Mouse (Mus musculus) forebrain, embryonic 11.5 days (tissue): Measurements from ENCODE around the gene Slc26a11. TPM values are rescaled to one million over a fixed set of nuclear protein-coding genes. Genes with fewer than 3 reads are reported as not detected.

Source experiments
- ATAC-seq: fragments of 200-750 bp; cut with Nextera tagmentation; replicated peaks from 2 replicates; pipeline ENCODE4 v1.8.0; 2017; ENCODE audit warnings: moderate TSS enrichment; ENCODE audit not compliant: low FRiP score
- DNase-seq: peaks from one replicate; pipeline ENCODE4 v3.0.0-alpha.2; 2017; ENCODE audit warnings: low spot score
- H3K27ac ChIP-seq: fragments of 300-500 bp; sonication (generic); 2 replicates; pipeline ENCODE4 v1.5.1; 2014; ENCODE audit warnings: low read depth, low read length
- H3K27me3 ChIP-seq: fragments of 300-500 bp; sonication (generic); 2 replicates; pipeline ENCODE4 v1.6.1; 2014; ENCODE audit warnings: mild to moderate bottlenecking, low read length, mixed read lengths; ENCODE audit not compliant: control insufficient read depth, insufficient read depth
- H3K36me3 ChIP-seq: fragments of 300-500 bp; sonication (generic); 2 replicates; pipeline ENCODE4 v1.6.1; 2014; ENCODE audit warnings: mild to moderate bottlenecking, low read length, moderate library complexity, mixed read lengths; ENCODE audit not compliant: control insufficient read depth, insufficient read depth
- H3K4me1 ChIP-seq: fragments of 300-500 bp; sonication (generic); replicated peaks from 2 replicates; pipeline ENCODE4 v1.6.1; 2014; ENCODE audit warnings: low read length, mixed read lengths; ENCODE audit not compliant: control insufficient read depth, insufficient read depth
- H3K4me2 ChIP-seq: fragments of 300-500 bp; sonication (generic); 2 replicates; pipeline ENCODE4 v1.6.1; 2014; ENCODE audit warnings: low read depth, mild to moderate bottlenecking, low read length, moderate library complexity, mixed read lengths; ENCODE audit not compliant: severe bottlenecking
- H3K4me3 ChIP-seq: fragments of 300-500 bp; sonication (generic); 2 replicates; pipeline ENCODE4 v1.5.1; 2014; ENCODE audit warnings: low read depth, low read length
- H3K9ac ChIP-seq: fragments of 300-500 bp; sonication (generic); 2 replicates; pipeline ENCODE4 v1.6.1; 2014; ENCODE audit warnings: low read length
- H3K9me3 ChIP-seq: fragments of 300-500 bp; sonication (generic); 2 replicates; pipeline ENCODE4 v1.6.1; 2016; ENCODE audit warnings: low read length, mixed read lengths; ENCODE audit not compliant: control insufficient read depth
- WGBS: fragments of 180-500 bp; shearing (Covaris S2); extraction: QIAGEN DNeasy Blood & Tissue Kit; methylation state at CpG from one replicate; pipeline ENCODE4 v1.1.7; 2014; 5-methylcytosine and 5-hydroxymethylcytosine counted together
- polyA plus RNA-seq: library from polyadenylated mRNA; unstranded; fragments of >200 nt; fragmentation: Nextera tagmentation; extraction: Ambion mirVana; gene quantifications from 2 replicates; pipeline ENCODE4 v1.2.1, GENCODE M21; 2014

Slc26a11 gene
- polyA plus RNA-seq, 1 experiment from 2014 or later = 7.2 TPM

GRCm38 (mm10) chr11:119352113-119352512 lies 3.2 kb upstream of the Slc26a11 start:
- no peak for DNase-seq
- no peak overlapping the region for H3K9ac ChIP-seq
- no peaks in the 10 kb centered on the region; the same call in 1 of the 2 replicates for H3K36me3 ChIP-seq
- no peak overlapping the region for H3K4me2 ChIP-seq
- WGBS = 75% methylated on average over 7 of the region's 7 CpGs
- H3K4me1 ChIP-seq = peaks cover 12% of the 10 kb centered on the region; the same call in 1 of the 2 replicates
- no peak overlapping the region for H3K27ac ChIP-seq
- H3K27me3 ChIP-seq = no peaks in the 10 kb centered on the region
- H3K9me3 ChIP-seq = no peaks in the 10 kb centered on the region
- H3K4me3 ChIP-seq = no peak overlapping the region
- no peak for ATAC-seq

GRCm38 (mm10) chr11:119353946-119354345 lies 1.4 kb upstream of the Slc26a11 start:
- DNase-seq (no peak), ATAC-seq (no peak)
- Histone ChIP-seq H3K27me3 (no peaks in the 10 kb centered on the region), H3K4me1 (peaks cover 12% of the 10 kb centered on the region; the same call in 1 of the 2 replicates), H3K4me3 (no peak overlapping the region), H3K27ac (no peak overlapping the region), H3K9ac (no peak overlapping the region), H3K36me3 (no peaks in the 10 kb centered on the region; the same call in 1 of the 2 replicates), H3K9me3 (no peaks in the 10 kb centered on the region), H3K4me2 (no peak overlapping the region)
- WGBS = 83% methylated on average over 4 of the region's 4 CpGs

- WGBS = 8% methylated on average over 23 of the region's 23 CpGs
- H3K27me3 ChIP-seq = no peaks in the 10 kb centered on the region
- no peak; the same call in 1 of the 2 replicates for ATAC-seq
- H3K9ac ChIP-seq = peak overlapping the region; percentile 81
- H3K4me2 ChIP-seq = peak overlapping the region; percentile 94
- DNase-seq = no peak
- H3K9me3 ChIP-seq = no peaks in the 10 kb centered on the region
- H3K4me3 ChIP-seq = peak overlapping the region; percentile 45
- peak overlapping the region; percentile 37; the same call in 1 of the 2 replicates for H3K27ac ChIP-seq
- H3K36me3 ChIP-seq = no peaks in the 10 kb centered on the region; the same call in 1 of the 2 replicates
- H3K4me1 ChIP-seq = peaks cover 12% of the 10 kb centered on the region; the same call in 1 of the 2 replicates
Measured at GRCm38 (mm10) chr11:119354798-119355442, 437 bp upstream of the Slc26a11 start.

- no peak for ATAC-seq
- Histone ChIP-seq H3K36me3 (no peaks in the 10 kb centered on the region), H3K9ac (no peak overlapping the region), H3K4me3 (no peak overlapping the region), H3K4me1 (peaks cover 24% of the 10 kb centered on the region), H3K9me3 (no peaks in the 10 kb centered on the region), H3K4me2 (no peak overlapping the region), H3K27me3 (no peaks in the 10 kb centered on the region), H3K27ac (no peak overlapping the region)
- 87% methylated on average over 10 of the region's 10 CpGs for WGBS
- DNase-seq = no peak
Measured at GRCm38 (mm10) chr11:119359089-119359488, 3.7 kb downstream of the Slc26a11 start.

GRCm38 (mm10) chr11:119362769-119363533 lies 7.6 kb downstream of the Slc26a11 start:
- WGBS = 16% methylated on average over 11 of the region's 11 CpGs
- H3K9ac ChIP-seq = peak overlapping the region; percentile 47
- ATAC-seq = peak; percentile 81
- peak overlapping the region; percentile 78 for H3K27ac ChIP-seq
- peak overlapping the region; percentile 40 for H3K4me2 ChIP-seq
- no peaks in the 10 kb centered on the region for H3K9me3 ChIP-seq
- H3K4me3 ChIP-seq = peak overlapping the region; percentile 2; the same call in 1 of the 2 replicates
- no peaks in the 10 kb centered on the region for H3K36me3 ChIP-seq
- H3K4me1 ChIP-seq = peaks cover 12% of the 10 kb centered on the region
- no peaks in the 10 kb centered on the region for H3K27me3 ChIP-seq
- DNase-seq = peak; percentile 59

- no peaks in the 10 kb centered on the region for H3K36me3 ChIP-seq
- peak overlapping the region; percentile 47 for H3K9ac ChIP-seq
- H3K4me3 ChIP-seq = peak overlapping the region; percentile 2; the same call in 1 of the 2 replicates
- ATAC-seq (peak; percentile 83), DNase-seq (peak; percentile 89)
- no peaks in the 10 kb centered on the region for H3K9me3 ChIP-seq
- 28% methylated on average over 11 of the region's 11 CpGs for WGBS
- H3K4me2 ChIP-seq = peak overlapping the region; percentile 40
- peaks cover 12% of the 10 kb centered on the region for H3K4me1 ChIP-seq
- no peaks in the 10 kb centered on the region for H3K27me3 ChIP-seq
- peak overlapping the region; percentile 55; the same call in 1 of the 2 replicates for H3K27ac ChIP-seq
Measured at GRCm38 (mm10) chr11:119363534-119364145, 8.3 kb downstream of the Slc26a11 start.

- WGBS = 79% methylated on average over 6 of the region's 6 CpGs
- Histone ChIP-seq H3K9me3 (no peaks in the 10 kb centered on the region), H3K36me3 (no peaks in the 10 kb centered on the region; the same call in 1 of the 2 replicates)
Measured at GRCm38 (mm10) chr11:119375425-119375824, 20.1 kb downstream of the Slc26a11 start.

GRCm38 (mm10) chr11:119377326-119377725 lies 22.0 kb downstream of the Slc26a11 start:
- ATAC-seq (no peak), DNase-seq (no peak)
- Histone ChIP-seq H3K9ac (no peak overlapping the region), H3K9me3 (no peaks in the 10 kb centered on the region), H3K27me3 (no peaks in the 10 kb centered on the region), H3K27ac (no peak overlapping the region), H3K4me3 (no peak overlapping the region), H3K4me1 (no peaks in the 10 kb centered on the region), H3K36me3 (no peaks in the 10 kb centered on the region; the same call in 1 of the 2 replicates), H3K4me2 (no peak overlapping the region)
- WGBS = 92% methylated on average over 11 of the region's 11 CpGs

More at GRCm38 (mm10) chr11:119375425-119375824, 20.1 kb downstream of the Slc26a11 start:
- Histone ChIP-seq H3K4me1 (no peaks in the 10 kb centered on the region), H3K4me2 (no peak overlapping the region), H3K4me3 (no peak overlapping the region), H3K27ac (no peak overlapping the region), H3K9ac (no peak overlapping the region), H3K27me3 (no peaks in the 10 kb centered on the region)
- ATAC-seq (no peak), DNase-seq (peak; percentile 32)
